Mouse (Mus musculus) C2C12 (cell line): ENCODE data around the gene Zkscan2. TPM values are rescaled to one million over a fixed set of nuclear protein-coding genes. Genes with fewer than 3 reads are reported as not detected.
A peak's percentile ranks its signal among the peaks of the same experiment; 100 is the strongest.

ENCODE experiments used
- H3K27me3 ChIP-seq: one replicate; pipeline ENCODE4 v1.6.1; 2011; ENCODE audit not compliant: control insufficient read depth, insufficient read depth, insufficient read length
- H3K36me3 ChIP-seq: one replicate; pipeline ENCODE4 v1.6.1; 2011; ENCODE audit not compliant: control insufficient read depth, insufficient read depth
- H3K4me3 ChIP-seq: one replicate; pipeline ENCODE4 v1.5.1; 2011; ENCODE audit warnings: mild to moderate bottlenecking, control low read depth; ENCODE audit not compliant: poor library complexity, insufficient read depth, severe bottlenecking
- H3K79me2 ChIP-seq: one replicate; pipeline ENCODE4 v1.6.1; 2011; ENCODE audit not compliant: control insufficient read depth, insufficient read depth
- H3K79me3 ChIP-seq: one replicate; pipeline ENCODE4 v1.6.1; 2011; ENCODE audit warnings: low read depth, control low read depth
- H3ac ChIP-seq: one replicate; pipeline ENCODE3; 2011; ENCODE audit warnings: low read depth; ENCODE audit not compliant: control insufficient read depth, insufficient read length
- CEBPB ChIP-seq: IDR thresholded peaks from one replicate; pipeline ENCODE4 v1.6.1; 2011; ENCODE audit warnings: low read depth, mild to moderate bottlenecking, control low read depth, moderate library complexity
- CTCF ChIP-seq: IDR thresholded peaks from one replicate; pipeline ENCODE4 v1.5.1; 2011; ENCODE audit not compliant: control insufficient read depth, insufficient read depth, insufficient read length
- FOSL1 ChIP-seq: IDR thresholded peaks from one replicate; pipeline ENCODE4 v1.8.0; 2011; ENCODE audit warnings: mild to moderate bottlenecking, low read length; ENCODE audit not compliant: poor library complexity, insufficient read depth, severe bottlenecking
- MAX ChIP-seq: IDR thresholded peaks from one replicate; pipeline ENCODE4 v1.6.1; 2011; ENCODE audit warnings: mild to moderate bottlenecking, control low read depth
- MYOD1 ChIP-seq: IDR thresholded peaks from one replicate; pipeline ENCODE4 v1.6.1; 2011; ENCODE audit warnings: low read depth; ENCODE audit not compliant: control insufficient read depth, insufficient read length
- MYOG ChIP-seq: IDR thresholded peaks from one replicate; pipeline ENCODE4 v1.6.1; 2011; ENCODE audit not compliant: control insufficient read depth, insufficient read length; ENCODE audit errors: extremely low read depth
- USF1 ChIP-seq: IDR thresholded peaks from one replicate; pipeline ENCODE4 v1.6.1; 2011; ENCODE audit warnings: low read depth, mild to moderate bottlenecking, control low read depth, moderate library complexity
- polyA plus RNA-seq: library from polyadenylated mRNA; unstranded; fragments of >200 nt; fragmentation: generic; extraction: Trizol; gene quantifications from one replicate; pipeline ENCODE4 v1.2.1, GENCODE M21; 2012; ENCODE audit warnings: missing spikeins

Zkscan2 gene
- polyA plus RNA-seq, 1 experiment: not detected

DNA sequence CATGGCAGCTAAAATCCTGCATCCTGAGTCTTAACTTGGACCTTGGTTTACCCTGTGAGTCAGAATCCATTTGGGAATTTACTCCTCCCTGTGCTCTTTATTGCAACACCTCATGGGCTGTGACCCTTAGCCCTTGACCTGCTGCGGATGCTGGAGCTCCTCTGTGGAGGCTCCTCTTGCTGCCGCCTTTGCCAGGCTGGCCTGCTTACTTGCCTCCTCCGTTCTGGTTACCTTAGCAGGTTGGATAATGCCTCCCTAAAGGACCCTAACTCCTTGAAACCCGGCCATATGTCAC, 69.9 kb downstream of the Zkscan2 start:
- TF ChIP-seq CEBPB: peak; percentile 88
- TF ChIP-seq CTCF: no peak
- TF ChIP-seq FOSL1: no peak
- TF ChIP-seq MAX: no peak
- Histone ChIP-seq H3K79me2 (no peaks in the 10 kb centered on the region), H3K4me3 (no peak overlapping the region), H3K36me3 (no peaks in the 10 kb centered on the region), H3K27me3 (no peaks in the 10 kb centered on the region), H3K79me3 (no peaks in the 10 kb centered on the region), H3ac (no peak overlapping the region)

DNA sequence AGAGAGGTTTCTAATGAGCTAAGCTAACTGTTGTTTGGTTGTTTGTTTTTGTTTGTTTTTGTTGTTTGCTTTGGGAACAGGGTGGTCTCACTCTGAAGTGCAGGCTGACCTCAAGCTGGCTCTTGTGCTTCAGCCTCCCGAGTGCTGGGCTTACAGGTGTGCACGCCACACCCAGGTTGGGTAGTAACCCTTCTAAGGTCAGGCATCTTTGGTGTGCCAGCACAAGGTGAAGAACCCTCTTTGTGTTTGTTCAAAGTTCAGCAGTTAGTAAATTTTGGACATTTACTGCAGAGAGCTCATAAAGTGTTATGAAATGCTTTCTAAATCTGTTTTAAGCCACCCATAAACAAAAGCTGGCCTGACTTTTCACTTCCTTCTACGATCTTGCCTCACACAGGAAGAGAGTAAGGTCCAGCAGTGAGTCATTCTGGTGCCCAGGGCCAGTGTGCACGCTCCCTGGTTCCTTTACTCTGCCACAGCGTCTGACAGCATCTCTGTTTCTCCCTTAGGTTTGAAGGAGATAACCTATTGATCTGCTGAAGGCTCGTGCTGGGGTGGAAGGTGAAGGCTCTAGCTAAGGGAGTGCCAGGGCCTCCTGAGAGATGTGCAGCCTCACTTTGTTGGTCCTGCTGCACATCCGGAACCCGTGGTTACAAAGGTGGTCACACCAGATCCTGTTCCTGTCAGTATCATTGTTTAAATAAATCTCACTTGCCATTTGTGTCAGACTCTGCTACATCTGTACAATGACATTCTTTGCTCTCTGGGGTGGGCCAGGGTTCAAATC, 70.4 kb downstream of the Zkscan2 start:
- TF ChIP-seq CTCF: no peak
- TF ChIP-seq MYOG: no peak
- peak; percentile 41 for TF ChIP-seq CEBPB
- TF ChIP-seq FOSL1: no peak
- TF ChIP-seq MAX: peak; percentile 42
- TF ChIP-seq USF1: no peak
- TF ChIP-seq MYOD1: no peak
- no peaks in the 10 kb centered on the region for H3K36me3 ChIP-seq

More for the DNA sequence above, 70.4 kb downstream of the Zkscan2 start:
- no peaks in the 10 kb centered on the region for H3K79me3 ChIP-seq
- no peaks in the 10 kb centered on the region for H3K27me3 ChIP-seq
- no peak overlapping the region for H3ac ChIP-seq
- no peak overlapping the region for H3K4me3 ChIP-seq
- no peaks in the 10 kb centered on the region for H3K79me2 ChIP-seq

Other genes starting within 250 kb of the Zkscan2 start
- gene Lcmt1, start 130.7 kb downstream of the Zkscan2 start, polyA plus RNA-seq: 29.5 TPM
- gene Arhgap17, start 130.5 kb downstream of the Zkscan2 start, polyA plus RNA-seq: 17.3 TPM
- 0.02 TPM for gene Aqp8, start 38.2 kb downstream of the Zkscan2 start, polyA plus RNA-seq